30 mouse cellular contexts compared by ENCODE assay signal in the genomic region with DNA sequence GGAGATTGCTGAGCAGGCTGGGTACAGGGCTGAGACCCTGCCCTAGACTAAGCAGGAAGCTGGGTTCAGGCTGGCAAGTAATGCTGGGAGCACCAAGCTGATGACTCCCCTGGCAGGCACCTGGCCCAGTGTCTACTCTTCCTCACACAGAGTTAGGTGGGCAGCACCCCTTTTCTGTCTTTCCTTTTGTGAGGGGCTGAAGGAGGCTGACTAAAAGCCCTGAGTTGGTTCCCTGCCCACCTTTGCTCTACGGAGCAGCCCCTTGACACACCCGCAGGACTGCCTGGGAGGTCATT. TPM values are rescaled to one million over a fixed set of nuclear protein-coding genes. Genes with fewer than 3 reads are reported as not detected.
DNase-seq lines count a peak whose midpoint lies in the region; ATAC-seq and TF ChIP-seq lines count a peak whose summit lies in the region.
"Had no signal": no experiment of that assay in that cellular context is flagged by ENCODE, and none has a peak within 500 bp of the region (broad histone marks: within the 10 kb centered on the region; RNA-seq: fewer than 3 reads in every experiment).

No protein-coding gene starts in this region.

- no peak for TF ChIP-seq CTCF in spleen, adult 2 months (IDR thresholded peaks at IDR 0.05; ENCODE audit: extremely low read depth, insufficient read depth, insufficient read length, insufficient replicate concordance)
- no peak for TF ChIP-seq CTCF in bone marrow, adult 2 months (IDR thresholded peaks at IDR 0.05; ENCODE audit: control insufficient read depth, insufficient read depth, low read length)
- TF ChIP-seq CTCF in olfactory bulb, adult 2 months (IDR thresholded peaks at IDR 0.05; ENCODE audit: insufficient read depth, low read depth, low read length): no peak
- TF ChIP-seq CTCF in lung, postnatal 0 days (IDR thresholded peaks at IDR 0.05): no peak

- TF ChIP-seq EP300 in lung, postnatal 0 days (IDR thresholded peaks at IDR 0.05): no peak

- no peaks in the 10 kb centered on the region for H3K36me3 ChIP-seq in spleen, adult 2 months (ENCODE audit: control insufficient read depth, insufficient read depth, low read length)
- H3K36me3 ChIP-seq in macrophage (ENCODE audit: inconsistent target): no peaks in the 10 kb centered on the region
- H3K36me3 ChIP-seq in lung, postnatal 0 days (ENCODE audit: insufficient read depth, low read length): no peaks in the 10 kb centered on the region
- H3K36me3 ChIP-seq: forebrain, embryonic 12.5 days; G1E; heart, embryonic 13.5 days; hindbrain, embryonic 15.5 days; limb, embryonic 10.5 days; limb, embryonic 15.5 days; liver, embryonic 13.5 days; midbrain, embryonic 10.5 days had no signal

- no peaks in the 10 kb centered on the region for H3K79me2 ChIP-seq in macrophage (ENCODE audit: inconsistent target)

- H3K9ac ChIP-seq in lung, postnatal 0 days (replicated peaks; ENCODE audit: low read depth): no peak overlapping the region
- H3K9ac ChIP-seq: forebrain, embryonic 12.5 days; forebrain, postnatal 0 days; heart, embryonic 13.5 days; hindbrain, embryonic 15.5 days; limb, embryonic 15.5 days; liver, embryonic 13.5 days had no signal

- WGBS in spleen, adult 2 months: 72% methylated on average over 2 of the region's 2 CpGs
- WGBS in bone marrow, adult 2 months: 76% methylated on average over 2 of the region's 2 CpGs
- WGBS in macrophage (ENCODE audit: missing documents): 61% methylated on average over 2 of the region's 2 CpGs
- WGBS in olfactory bulb, adult 2 months: 11% methylated on average over 2 of the region's 2 CpGs
- 18% methylated on average over 2 of the region's 2 CpGs for whole genome bisulfite sequencing in lung, postnatal 0 days

- TF ChIP-seq POLR2A in spleen, adult 2 months (IDR thresholded peaks at IDR 0.05; ENCODE audit: low read depth, low read length): no peak
- no peak for TF ChIP-seq POLR2A in bone marrow, adult 2 months (IDR thresholded peaks at IDR 0.05; ENCODE audit: borderline replicate concordance, control insufficient read depth, low read depth, low read length)
- no peak for TF ChIP-seq POLR2A in olfactory bulb, adult 2 months (IDR thresholded peaks at IDR 0.05; ENCODE audit: insufficient read depth, low read depth, low read length)

- H3K27ac ChIP-seq in spleen, adult 2 months (ENCODE audit: insufficient read depth, low read length): peak overlapping the region; percentile 0; the same call in 1 of the 2 replicates
- H3K27ac ChIP-seq in bone marrow, adult 2 months (ENCODE audit: control insufficient read depth, insufficient read depth, low read depth, low read length, poor library complexity): peak overlapping the region; percentile 14; the same call in 1 of the 2 replicates
- peak overlapping the region; percentile 8; the same call in 1 of the 2 replicates for H3K27ac ChIP-seq in macrophage
- peak overlapping the region; percentile 3; the same call in 1 of the 2 replicates for H3K27ac ChIP-seq in olfactory bulb, adult 2 months (ENCODE audit: insufficient read depth, low read depth, low read length)
- H3K27ac ChIP-seq in lung, postnatal 0 days (ENCODE audit: low read length): no peak overlapping the region
- H3K27ac ChIP-seq: forebrain, embryonic 12.5 days; heart, adult 2 months; heart, embryonic 13.5 days; hindbrain, embryonic 15.5 days; limb, embryonic 10.5 days; limb, embryonic 15.5 days; liver, embryonic 13.5 days; midbrain, embryonic 10.5 days had no signal

- no peaks in the 10 kb centered on the region for H3K9me3 ChIP-seq in lung, postnatal 0 days (ENCODE audit: low read length)
- H3K9me3 ChIP-seq: forebrain, embryonic 12.5 days; heart, embryonic 13.5 days; hindbrain, embryonic 15.5 days; limb, embryonic 10.5 days; limb, embryonic 15.5 days; liver, embryonic 13.5 days; midbrain, embryonic 10.5 days had no signal

- no peak overlapping the region for H3K4me2 ChIP-seq in lung, postnatal 0 days (replicated peaks; ENCODE audit: low read depth, low read length)
- H3K4me2 ChIP-seq: limb, embryonic 15.5 days; liver, embryonic 13.5 days had no signal

- no peak for DNase-seq in spleen, adult 2 months (ENCODE audit: low read depth in 1 of 2, low spot score in 2 of 2)
- DNase-seq in spleen, adult 18-20 months: no peak
- DNase-seq in lung, postnatal 0 days (ENCODE audit: low spot score): no peak
- no peak for DNase-seq in kidney, adult 18-20 months
- DNase-seq: adrenal gland, adult 8-10 months; cerebellum, adult 11 months; forebrain, postnatal 0 days; heart, adult 2 months; heart, postnatal 10 days; kidney, adult 2 months; kidney, postnatal 36 days; liver, embryonic 13.5 days; lung, adult 18-20 months; lung, postnatal 10 days; right cerebral cortex, postnatal 14 days; thymus, adult 18-20 months had no signal

- H3K27me3 ChIP-seq in spleen, adult 2 months (ENCODE audit: control insufficient read depth, insufficient read depth, low read length): peaks cover 13% of the 10 kb centered on the region
- peaks cover 34% of the 10 kb centered on the region for H3K27me3 ChIP-seq in lung, postnatal 0 days (replicated peaks; ENCODE audit: insufficient read depth, low read length)

- H3K4me3 ChIP-seq in spleen, adult 2 months (ENCODE audit: extremely low read depth, insufficient read depth, insufficient read length): no peak overlapping the region
- H3K4me3 ChIP-seq in bone marrow, adult 2 months (replicated peaks; ENCODE audit: control insufficient read depth, low read depth, low read length): no peak overlapping the region
- H3K4me3 ChIP-seq in macrophage (ENCODE audit: inconsistent target): no peak overlapping the region
- H3K4me3 ChIP-seq in olfactory bulb, adult 2 months (ENCODE audit: insufficient read depth, low read depth, low read length): no peak overlapping the region
- H3K4me3 ChIP-seq in lung, postnatal 0 days (ENCODE audit: low read depth, low read length): no peak overlapping the region
- H3K4me3 ChIP-seq: erythroblast, embryonic 14.5 days; forebrain, embryonic 12.5 days; heart, adult 2 months; heart, embryonic 13.5 days; hindbrain, embryonic 15.5 days; limb, embryonic 10.5 days; limb, embryonic 15.5 days; liver, embryonic 13.5 days; midbrain, embryonic 10.5 days had no signal

- peaks cover 23% of the 10 kb centered on the region for H3K4me1 ChIP-seq in spleen, adult 2 months (ENCODE audit: control insufficient read depth, insufficient read depth, insufficient read length)
- peaks cover 3% of the 10 kb centered on the region for H3K4me1 ChIP-seq in bone marrow, adult 2 months (ENCODE audit: control insufficient read depth, insufficient read depth, low read length)
- H3K4me1 ChIP-seq in olfactory bulb, adult 2 months (ENCODE audit: control insufficient read depth, insufficient read depth, low read length): peaks cover 39% of the 10 kb centered on the region
- H3K4me1 ChIP-seq in lung, postnatal 0 days (ENCODE audit: insufficient read depth, low read depth, low read length): peaks cover 6% of the 10 kb centered on the region; the same call in 1 of the 2 replicates

- no peak for ATAC-seq in lung, postnatal 0 days
- ATAC-seq: forebrain, postnatal 0 days had no signal

RNA-seq across cellular contexts. Expression of gene Stac2, which starts 2.8 kb away (rescaled TPM):
- 6.3 and 6.6 TPM in 2 replicates for polyA plus RNA-seq in spleen, adult 2 months (2012; rRNA removed)
- 0.52 and 1.0 TPM in 2 replicates for polyA plus RNA-seq in bone marrow, adult 2 months (2011; ENCODE audit: insufficient read depth, insufficient read length, low replicate concordance, missing spikeins)
- 1 to 10 TPM in 15 of 26 experiments, under 1 TPM in 8, not detected in 3; 0.22 to 9.7 (median 3.6) TPM for total RNA-seq in macrophage (2018; cell fraction: chromatin; rRNA removed)
- 10 to 100 TPM in 8 of 26 experiments, 1 to 10 TPM in 6, under 1 TPM in 12; 0.33 to 13.7 (median 3.8) TPM for total RNA-seq in macrophage (2018; cell fraction: cytosol; rRNA removed)
- 10 to 100 TPM in 4 of 26 experiments, 1 to 10 TPM in 10, under 1 TPM in 11, not detected in 1; 0.26 to 13.5 (median 3.5) TPM for total RNA-seq in macrophage (2018; cell fraction: nucleus; rRNA removed)
- 3.4 to 15.5 TPM (median 9.6 TPM) in 3 replicates for polyA plus RNA-seq in macrophage (2018)
- not detected in 2 replicates for polyA plus RNA-seq in olfactory bulb, adult 2 months (2012; ENCODE audit: insufficient read depth, insufficient read length, low replicate concordance, missing spikeins)
- polyA plus RNA-seq in lung, postnatal 0 days (2015; fragmentation: Nextera tagmentation; extraction: Ambion mirVana): 0.10 and 0.11 TPM in 2 replicates
- total RNA-seq: common myeloid progenitor, adult 5-6 weeks; hematopoietic stem cell, adult 5-6 weeks; megakaryocyte progenitor cell, adult 5-6 weeks had no signal
- polyA plus RNA-seq: erythroblast, embryonic 14.5 days; G1E had no signal

RNA-seq across cellular contexts. Expression of gene Rpl19, which starts 24.0 kb away (rescaled TPM):
- 555 and 724 TPM in 2 replicates for polyA plus RNA-seq in spleen, adult 2 months (2012; rRNA removed)
- 864 and 1,335 TPM in 2 replicates for polyA plus RNA-seq in bone marrow, adult 2 months (2011; ENCODE audit: insufficient read depth, insufficient read length, low replicate concordance, missing spikeins)
- total RNA-seq in macrophage (2018; cell fraction: chromatin; rRNA removed): 100 to 1,000 TPM in 7 of 26 experiments, 10 to 100 TPM in 19; 45.2 to 275 (median 88.9) TPM
- 1,000 to 10,000 TPM; 1,148 to 2,667 (median 1,510) TPM for total RNA-seq in macrophage (2018; cell fraction: cytosol; rRNA removed)
- total RNA-seq in macrophage (2018; cell fraction: nucleus; rRNA removed): 100 to 1,000 TPM; 164 to 346 (median 261) TPM
- 1,810 to 2,012 TPM (median 1,833 TPM) in 3 replicates for polyA plus RNA-seq in macrophage (2018)
- not detected in 2 replicates for polyA plus RNA-seq in olfactory bulb, adult 2 months (2012; ENCODE audit: insufficient read depth, insufficient read length, low replicate concordance, missing spikeins)
- 750 and 817 TPM in 2 replicates for polyA plus RNA-seq in lung, postnatal 0 days (2015; fragmentation: Nextera tagmentation; extraction: Ambion mirVana)

RNA-seq across cellular contexts. Expression of gene Cacnb1, which starts 27.6 kb away (rescaled TPM):
- polyA plus RNA-seq in spleen, adult 2 months (2012; rRNA removed): 8.5 and 8.9 TPM in 2 replicates
- 4.6 and 5.3 TPM in 2 replicates for polyA plus RNA-seq in bone marrow, adult 2 months (2011; ENCODE audit: insufficient read depth, insufficient read length, low replicate concordance, missing spikeins)
- total RNA-seq in macrophage (2018; cell fraction: chromatin; rRNA removed): 10 to 100 TPM in 25 of 26 experiments, 1 to 10 TPM in 1; 7.5 to 54.0 (median 29.1) TPM
- total RNA-seq in macrophage (2018; cell fraction: cytosol; rRNA removed): 1 to 10 TPM in 25 of 26 experiments, under 1 TPM in 1; 0.98 to 6.2 (median 3.1) TPM
- total RNA-seq in macrophage (2018; cell fraction: nucleus; rRNA removed): 10 to 100 TPM in 25 of 26 experiments, 1 to 10 TPM in 1; 5.0 to 35.3 (median 19.2) TPM
- polyA plus RNA-seq in macrophage (2018): 0.52 to 3.0 TPM (median 1.7 TPM) in 3 replicates
- not detected in 2 replicates for polyA plus RNA-seq in olfactory bulb, adult 2 months (2012; ENCODE audit: insufficient read depth, insufficient read length, low replicate concordance, missing spikeins)
- polyA plus RNA-seq in lung, postnatal 0 days (2015; fragmentation: Nextera tagmentation; extraction: Ambion mirVana): 3.5 and 4.0 TPM in 2 replicates
- total RNA-seq: common myeloid progenitor, adult 5-6 weeks had no signal

RNA-seq across cellular contexts. Expression of gene Arl5c, which starts 54.5 kb away (rescaled TPM):
- 24.6 and 28.9 TPM in 2 replicates for polyA plus RNA-seq in spleen, adult 2 months (2012; rRNA removed)
- polyA plus RNA-seq in bone marrow, adult 2 months (2011; ENCODE audit: insufficient read depth, insufficient read length, low replicate concordance, missing spikeins): 33.1 and 47.3 TPM in 2 replicates
- total RNA-seq in macrophage (2018; cell fraction: chromatin; rRNA removed): 1,000 to 10,000 TPM in 2 of 26 experiments, 100 to 1,000 TPM in 20, 10 to 100 TPM in 4; 31.1 to 1,259 (median 293) TPM
- 100 to 1,000 TPM in 11 of 26 experiments, 10 to 100 TPM in 15; 31.4 to 249 (median 89.3) TPM for total RNA-seq in macrophage (2018; cell fraction: cytosol; rRNA removed)
- 1,000 to 10,000 TPM in 4 of 26 experiments, 100 to 1,000 TPM in 18, 10 to 100 TPM in 4; 16.7 to 1,412 (median 497) TPM for total RNA-seq in macrophage (2018; cell fraction: nucleus; rRNA removed)
- 5.0 to 99.1 TPM (median 38.4 TPM) in 3 replicates for polyA plus RNA-seq in macrophage (2018)
- polyA plus RNA-seq in olfactory bulb, adult 2 months (2012; ENCODE audit: insufficient read depth, insufficient read length, low replicate concordance, missing spikeins): 395 TPM in 1 of 2 replicates, not detected in the other
- polyA plus RNA-seq in lung, postnatal 0 days (2015; fragmentation: Nextera tagmentation; extraction: Ambion mirVana): 4.6 and 6.5 TPM in 2 replicates
- polyA plus RNA-seq: erythroblast, embryonic 14.5 days; G1E had no signal

Comparison
In these comparisons a context has a peak if more than half of its experiments do, and no peak if none do; other contexts are left out.
1. RNA of gene Rpl19, which starts 24.0 kb away (polyA plus RNA-seq): 1,810 to 2,012 TPM in macrophage, 864 to 1,335 TPM in bone marrow, adult 2 months, 750 to 817 TPM in lung, postnatal 0 days and 555 to 724 TPM in spleen, adult 2 months; not detected in olfactory bulb, adult 2 months; every median in the first group is over 100 times any median in the second.